Mouse (Mus musculus) E14TG2a.4 (cell line): Measurements from ENCODE around the gene Polr3h.

Experiments
- CTCF ChIP-seq: conservative IDR thresholded peaks from 2 replicates; pipeline ENCODE4 v1.5.1; 2014; ENCODE audit warnings: low read length
- NANOG ChIP-seq: IDR thresholded peaks from 2 replicates; pipeline ENCODE4 v1.6.1; 2014; ENCODE audit warnings: borderline replicate concordance, low read length, mixed read lengths
- POU5F1 ChIP-seq: IDR thresholded peaks from 2 replicates; pipeline ENCODE4 v1.6.1; 2014; ENCODE audit warnings: low read length, borderline replicate concordance

DNA sequence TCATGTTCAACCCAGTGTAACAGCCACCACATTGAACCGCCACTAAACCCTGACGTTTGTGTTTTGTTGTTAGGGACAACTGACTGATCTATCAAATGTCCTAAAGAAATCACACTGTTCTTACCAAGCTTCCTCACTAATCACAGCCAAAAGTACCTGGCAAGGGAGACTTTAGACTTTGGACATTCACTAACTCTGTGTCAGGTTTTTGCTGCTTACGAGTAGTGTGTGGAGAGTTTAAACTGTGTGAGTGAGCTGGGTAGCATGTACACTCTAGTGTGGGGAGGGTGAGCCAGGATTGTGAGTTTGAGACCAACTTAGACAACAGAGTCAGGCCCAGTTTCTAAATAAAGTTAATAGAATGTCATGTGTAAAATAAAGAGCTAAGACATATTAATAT lies 43.7 kb downstream of the Polr3h start:
- TF ChIP-seq CTCF, result no peak
- TF ChIP-seq POU5F1, result no peak
- no peak for TF ChIP-seq NANOG
